ENCODE assay signal across 8 mouse cellular contexts in the genomic region with DNA sequence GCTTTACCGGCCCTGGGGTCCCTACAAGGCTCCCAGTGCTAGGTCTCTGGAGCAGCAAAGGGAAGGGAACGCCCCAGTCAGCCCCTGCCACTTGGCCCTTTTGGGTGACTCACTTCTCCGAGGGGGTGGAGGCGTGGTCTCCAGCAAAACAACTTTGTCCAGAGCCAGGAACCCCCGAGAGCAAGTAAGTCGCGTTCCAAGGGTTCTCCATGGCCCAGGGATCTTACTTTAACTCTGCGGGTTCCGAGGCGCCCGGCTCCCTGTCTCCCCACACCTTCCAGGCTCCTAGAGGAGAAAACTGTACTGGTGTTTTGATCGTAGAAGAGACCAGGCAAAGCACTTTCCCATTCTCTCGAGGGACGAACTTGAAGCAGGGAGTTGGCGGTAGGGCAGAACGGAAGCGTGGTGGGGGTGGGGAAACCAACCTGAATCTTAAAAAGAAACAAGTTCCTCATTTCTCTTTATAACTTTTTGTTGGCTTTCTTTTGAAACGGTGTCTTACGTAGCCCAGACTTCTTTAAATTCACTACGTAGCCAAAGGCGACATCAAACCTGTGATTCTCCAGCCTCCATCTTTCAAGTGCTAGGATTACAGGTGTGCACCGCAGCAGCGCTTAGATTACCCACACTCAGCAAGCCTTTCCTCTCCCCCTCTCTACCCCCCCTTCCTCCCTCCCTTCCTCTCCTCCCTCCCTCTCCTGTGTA. TPM values are rescaled to one million over a fixed set of nuclear protein-coding genes. Genes with fewer than 3 reads are reported as not detected.
DNase-seq lines count a peak whose midpoint lies in the region; ATAC-seq and TF ChIP-seq lines count a peak whose summit lies in the region.

A gene (plus strand): TSS at position 109 of the 705 bp plus-strand sequence.

- TF ChIP-seq EP300 in stomach, postnatal 0 days (optimal IDR thresholded peaks at IDR 0.05): no peak

- peak within 1 kb of the TSS; percentile 51; the same call in 1 of the 2 replicates for H3K27ac ChIP-seq in layer of hippocampus, adult 2 months
- H3K27ac ChIP-seq in stomach, postnatal 0 days (replicated peaks): peak within 1 kb of the TSS; percentile 86

- H3K9me3 ChIP-seq in stomach, postnatal 0 days (ENCODE audit: control insufficient read depth, low read length): no peaks in the 10 kb centered on the region

- no peak for DNase-seq in layer of hippocampus, adult 2 months (ENCODE audit: low spot score in 2 of 2)
- DNase-seq in layer of hippocampus, postnatal 10 days (ENCODE audit: low spot score in 2 of 2): no peak
- DNase-seq in heart, postnatal 10 days: peak; percentile 56 to 67
- DNase-seq in kidney, postnatal 4 days: peak; percentile 70 to 80
- peak; percentile 78 for DNase-seq in stomach, postnatal 0 days (ENCODE audit: low spot score)
- DNase-seq in cerebellum, adult 11-12 months: no peak

- intact Hi-C loops in heart, postnatal 10 days (cut with DNase I): no loop called here

- WGBS in stomach, postnatal 0 days: 3% methylated on average over 23 of the region's 23 CpGs

- peak within 1 kb of the TSS; percentile 23; the same call in 1 of the 2 replicates for H3K4me3 ChIP-seq in layer of hippocampus, adult 2 months
- peak within 1 kb of the TSS; percentile 50 for H3K4me3 ChIP-seq in stomach, postnatal 0 days (ENCODE audit: low read depth, low read length)

- no peaks in the 10 kb centered on the region for H3K36me3 ChIP-seq in stomach, postnatal 0 days (ENCODE audit: control insufficient read depth, insufficient read depth, low read length)

- TF ChIP-seq CTCF in layer of hippocampus, adult 2 months (conservative IDR thresholded peaks at IDR 0.05): no peak
- TF ChIP-seq CTCF in stomach, postnatal 0 days (IDR thresholded peaks at IDR 0.05; ENCODE audit: low read depth): no peak

- no peak for ATAC-seq in erythroblast, adult 5-6 weeks (replicated peaks; ENCODE audit: low FRiP score, poor library complexity, severe bottlenecking)
- ATAC-seq in megakaryocyte-erythroid progenitor cell, adult 5-6 weeks (replicated peaks; ENCODE audit: low FRiP score, low TSS enrichment, poor library complexity, severe bottlenecking): peak; percentile 52
- ATAC-seq in stomach, postnatal 0 days (ENCODE audit: low FRiP score, low TSS enrichment): peak; percentile 71

- peak within 1 kb of the TSS; percentile 79 for H3K9ac ChIP-seq in stomach, postnatal 0 days (ENCODE audit: low read length)

- peak within 1 kb of the TSS; percentile 65 for H3K4me2 ChIP-seq in stomach, postnatal 0 days (replicated peaks; ENCODE audit: low read depth)

- 0 out of 2 replicates have a peak, but pooled peaks cover 2% of the 10 kb centered on the region for H3K4me1 ChIP-seq in stomach, postnatal 0 days (replicated peaks; ENCODE audit: control insufficient read depth, insufficient read depth)

- no peaks in the 10 kb centered on the region for H3K27me3 ChIP-seq in stomach, postnatal 0 days (ENCODE audit: control insufficient read depth, insufficient read depth, low read length)

RNA-seq across cellular contexts. Expression of the gene that starts here (rescaled TPM):
- total RNA-seq in layer of hippocampus, adult 2 months (2021): 1 to 10 TPM; 2.5 to 2.8 TPM
- total RNA-seq in layer of hippocampus, postnatal 10 days (2021): 1 to 10 TPM; 2.1 to 3.4 TPM
- 10.2 and 21.1 TPM in 2 replicates for total RNA-seq in erythroblast, adult 5-6 weeks (2015; ENCODE audit: low replicate concordance)
- 22.2 and 29.0 TPM in 2 replicates for total RNA-seq in erythroblast, adult 5-6 weeks (2017; ENCODE audit: low replicate concordance)
- 10 to 100 TPM; 11.5 to 13.1 TPM for total RNA-seq in heart, postnatal 10 days (2021)
- 23.7 and 36.7 TPM in 2 replicates for total RNA-seq in megakaryocyte-erythroid progenitor cell, adult 5-6 weeks (2014; fragmentation: Nextera tagmentation)
- total RNA-seq in megakaryocyte-erythroid progenitor cell, adult 5-6 weeks (2017): 37.9 and 39.3 TPM in 2 replicates
- polyA plus RNA-seq in stomach, postnatal 0 days (2015; fragmentation: Nextera tagmentation; extraction: Ambion mirVana): 120 and 130 TPM in 2 replicates

Comparison
In these comparisons a context has a peak if more than half of its experiments do, and no peak if none do; other contexts are left out.
1. DNase-seq: peak in heart, postnatal 10 days (2 of 2), kidney, postnatal 4 days (2 of 2) and stomach, postnatal 0 days (single experiment); none in layer of hippocampus, adult 2 months (0 of 2), layer of hippocampus, postnatal 10 days (0 of 2) and cerebellum, adult 11-12 months (single experiment).